Mouse (Mus musculus): ENCODE data around the gene Olfr1324.
"Not testable (repeated sequence)": the region's sequence is repeated elsewhere in the genome, so short reads cannot be mapped to it uniquely, and the experiment has no call there.

Olfr1324 gene

DNA sequence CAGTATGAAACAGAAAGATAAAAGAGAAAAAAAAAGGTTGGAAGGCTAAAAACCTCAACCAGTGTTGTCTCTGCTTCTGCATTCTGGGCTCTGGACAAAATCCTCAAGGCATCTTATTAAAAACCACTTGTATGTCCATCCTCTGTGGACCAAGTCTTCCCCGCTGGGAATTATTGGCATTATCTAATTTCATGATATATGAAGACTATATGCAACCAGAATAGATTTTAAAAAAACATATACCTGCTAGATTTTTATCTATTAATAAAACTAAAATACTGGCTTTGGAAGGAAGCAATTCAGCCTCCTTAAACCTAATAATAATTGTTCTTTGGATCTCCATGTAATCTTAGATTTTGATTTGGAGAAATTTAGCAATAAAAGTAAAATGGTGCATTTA lies at the start of gene Olfr1324:
Olfr1324 (minus strand) TSS at position 101 of the 400 bp plus-strand sequence.
- DNase-seq (ENCODE audit: low spot score in 2 of 2): no peak

DNA sequence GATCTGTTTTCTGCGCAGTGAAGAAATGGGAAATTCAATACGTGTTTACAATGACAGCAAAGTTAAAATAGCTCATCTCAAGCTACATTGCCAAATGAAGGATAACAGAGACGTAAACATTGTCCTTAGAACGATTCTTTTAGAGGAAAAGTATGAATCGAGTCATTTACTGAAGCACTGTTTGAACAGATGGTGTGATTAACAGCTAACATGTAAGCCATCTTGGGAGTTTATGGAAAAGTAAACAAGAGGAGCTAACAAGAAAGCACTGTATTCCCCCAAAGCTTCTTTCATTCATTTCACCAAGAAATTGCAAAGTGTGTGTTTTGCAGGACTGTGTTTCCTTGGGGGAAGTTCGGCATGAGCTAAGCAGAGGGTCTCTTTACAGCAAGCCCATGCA lies 42.0 kb upstream of the Olfr1324 start:
- DNase-seq (ENCODE audit: low spot score in 2 of 2): not testable (repeated sequence)

DNA sequence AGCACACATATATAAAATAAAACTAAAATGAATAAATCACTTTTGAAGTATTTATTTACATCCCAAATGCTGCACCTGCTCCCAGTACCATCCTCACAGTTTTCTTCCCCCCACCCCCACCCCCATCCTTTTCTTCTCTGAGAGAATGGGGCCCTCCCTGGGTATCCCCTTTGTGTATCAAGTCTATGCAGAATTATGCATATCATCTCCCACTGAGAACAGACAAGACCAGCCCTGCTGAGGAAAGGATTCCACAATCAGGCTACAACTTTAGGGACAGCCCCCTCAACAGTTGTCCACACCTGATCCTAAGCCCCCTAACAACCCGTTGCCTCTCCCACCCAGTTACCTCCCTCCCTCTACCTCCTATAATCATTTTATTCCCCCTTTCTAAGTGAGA lies 27.8 kb upstream of the Olfr1324 start:
- DNase-seq (ENCODE audit: low spot score in 2 of 2): no peak

DNA sequence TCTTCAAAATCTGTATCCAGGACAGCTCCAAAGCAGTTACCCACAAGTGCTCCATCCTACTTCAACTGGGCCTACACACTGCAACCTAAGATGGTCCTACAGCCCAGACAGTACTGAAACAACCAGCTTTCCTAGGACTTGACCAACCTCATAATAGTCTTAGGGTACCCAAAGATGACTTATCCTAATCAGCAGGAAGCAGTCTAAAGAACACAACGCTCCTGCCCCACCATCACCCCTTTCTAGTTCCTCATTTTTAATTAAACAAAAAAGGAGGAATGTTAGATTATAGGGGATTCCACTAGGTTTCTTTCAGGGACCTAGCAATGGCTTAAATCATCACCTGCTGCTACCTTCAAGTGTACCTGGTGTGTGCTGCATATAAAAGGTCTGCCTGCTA lies 15.1 kb upstream of the Olfr1324 start:
- no peak for DNase-seq (ENCODE audit: low spot score in 2 of 2)

DNA sequence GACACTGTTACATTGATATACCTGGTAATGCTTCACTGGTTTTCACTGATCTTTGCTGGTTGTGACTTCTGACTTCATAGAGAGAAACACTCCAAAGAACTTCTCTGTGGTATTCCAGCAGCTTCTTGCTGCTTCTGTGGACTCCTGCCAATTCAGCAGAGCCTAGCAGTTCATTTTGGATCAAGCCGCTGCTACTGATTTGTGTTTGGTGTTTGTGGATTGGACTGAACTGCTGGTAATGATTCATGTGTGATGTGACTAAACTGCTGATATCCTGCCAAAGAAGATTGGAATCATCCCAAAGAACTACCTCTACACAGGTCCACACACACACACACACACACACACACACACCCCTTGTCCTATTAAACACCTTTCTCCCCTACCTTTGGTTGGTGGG lies 14.4 kb upstream of the Olfr1324 start:
- no peak for DNase-seq (ENCODE audit: low spot score in 2 of 2)

DNA sequence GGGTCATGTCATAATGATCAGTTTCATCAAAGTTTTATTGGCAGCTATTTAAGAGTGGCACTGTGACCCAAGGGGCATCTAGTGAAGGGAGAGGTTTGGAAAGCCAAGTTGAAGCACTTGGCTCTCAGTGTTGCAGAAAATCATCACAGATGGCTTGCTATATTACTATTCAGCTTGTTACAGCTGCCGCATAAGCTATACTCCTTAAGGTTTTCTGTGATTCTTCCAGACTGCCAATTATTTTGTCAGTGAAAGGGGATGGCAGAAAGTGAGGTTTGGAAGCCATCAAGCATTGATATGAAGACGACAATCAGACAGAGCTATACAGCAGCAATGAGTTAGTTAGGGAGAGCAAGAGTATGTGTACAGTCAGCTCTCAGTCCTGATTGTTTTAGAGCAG lies 4.2 kb upstream of the Olfr1324 start:
- DNase-seq (ENCODE audit: low spot score in 2 of 2): no peak

DNA sequence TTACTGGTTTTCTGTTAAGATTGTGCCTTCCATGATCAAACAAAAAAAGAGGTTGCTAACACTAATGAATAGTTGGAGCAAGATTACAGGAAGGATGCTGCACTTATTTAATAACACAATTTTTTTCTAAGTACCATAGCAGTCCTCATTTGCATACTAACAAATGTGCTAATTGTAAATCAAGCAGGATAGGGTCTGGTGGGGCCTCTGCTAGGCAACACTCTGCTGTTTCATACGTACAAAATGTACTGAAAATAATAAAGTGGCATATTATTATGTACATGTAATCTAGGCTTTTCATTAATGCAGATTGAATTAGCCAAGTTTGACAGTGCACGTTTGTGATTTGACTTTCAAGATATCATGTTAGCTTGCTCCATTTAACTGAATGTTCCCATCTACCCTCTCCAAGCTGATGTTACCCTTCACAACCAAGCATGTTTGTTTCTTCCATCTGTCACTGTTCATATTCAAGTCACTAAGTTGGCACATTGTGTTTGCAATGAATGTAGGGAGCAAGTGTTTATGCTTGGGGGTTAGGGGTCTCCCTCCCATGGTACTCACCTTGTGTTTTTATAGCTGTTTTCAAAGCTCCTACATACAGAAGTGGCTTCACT lies 478 bp downstream of the Olfr1324 start:
- no peak for DNase-seq (ENCODE audit: low spot score in 2 of 2)

DNA sequence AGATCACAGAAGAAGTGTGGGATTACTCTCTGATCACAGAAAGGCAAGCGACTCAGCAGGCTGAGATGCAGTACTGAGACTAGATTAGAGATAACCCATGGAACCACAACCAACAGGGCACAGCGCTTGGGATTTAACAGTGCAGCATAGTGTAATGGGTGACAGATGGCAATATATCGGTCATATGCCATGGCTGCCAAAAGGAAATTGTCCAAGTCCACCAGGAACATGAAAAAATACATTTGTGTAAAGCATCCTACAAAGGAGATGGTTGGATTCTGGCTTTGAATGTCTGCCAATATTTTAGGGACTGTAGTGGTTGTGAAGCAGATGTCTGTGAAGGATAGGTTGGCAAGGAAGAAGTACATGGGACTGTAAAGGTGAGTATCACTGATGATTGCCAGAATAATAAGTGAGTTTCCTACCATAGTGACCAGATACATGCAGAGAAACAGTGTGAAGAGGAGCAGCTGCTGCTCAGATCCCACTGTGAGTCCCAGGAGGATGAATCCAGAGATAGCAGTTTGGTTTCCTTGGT lies 2.3 kb downstream of the Olfr1324 start:
- no peak for DNase-seq (ENCODE audit: low spot score in 2 of 2)

DNA sequence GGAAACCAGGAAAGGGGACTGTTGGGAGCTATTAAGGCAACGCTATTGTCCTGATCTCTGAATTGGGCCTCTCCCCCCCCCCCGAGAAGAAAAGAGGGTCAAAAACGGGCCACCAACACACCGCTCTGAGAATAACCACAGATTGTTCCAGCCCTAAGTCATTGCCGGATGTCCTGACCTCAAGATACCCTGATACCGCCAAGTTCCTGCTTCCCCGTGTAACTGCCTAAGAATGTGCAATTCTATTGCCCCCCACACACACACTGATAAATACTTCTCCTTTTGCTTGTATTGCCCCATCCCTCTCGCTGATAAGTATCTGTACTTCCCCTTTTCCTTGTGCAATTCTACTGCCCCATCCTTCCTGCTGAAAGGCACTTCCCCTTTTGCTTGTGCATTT lies 17.9 kb downstream of the Olfr1324 start:
- DNase-seq (ENCODE audit: low spot score in 2 of 2): not testable (repeated sequence)

DNA sequence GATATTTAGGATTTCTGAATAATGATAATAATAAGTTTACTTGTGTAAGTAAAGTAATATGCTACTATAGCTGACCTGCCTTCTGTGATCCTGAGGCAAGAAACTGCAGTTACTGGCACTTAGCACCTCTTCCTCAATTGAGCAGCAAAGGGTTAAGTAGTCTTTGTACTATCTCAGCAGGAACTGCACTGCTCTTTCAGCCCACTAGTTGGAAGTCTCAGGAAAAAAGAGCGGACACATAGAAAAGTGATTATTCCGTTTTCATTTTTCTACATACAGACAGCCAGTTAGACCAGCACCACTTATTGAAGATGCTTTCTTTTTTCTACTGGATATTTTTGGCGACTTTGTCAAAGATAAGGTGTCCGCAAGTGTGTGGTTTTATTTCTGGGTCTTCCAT lies 37.7 kb downstream of the Olfr1324 start:
- DNase-seq (ENCODE audit: low spot score in 2 of 2): not testable (repeated sequence)

DNA sequence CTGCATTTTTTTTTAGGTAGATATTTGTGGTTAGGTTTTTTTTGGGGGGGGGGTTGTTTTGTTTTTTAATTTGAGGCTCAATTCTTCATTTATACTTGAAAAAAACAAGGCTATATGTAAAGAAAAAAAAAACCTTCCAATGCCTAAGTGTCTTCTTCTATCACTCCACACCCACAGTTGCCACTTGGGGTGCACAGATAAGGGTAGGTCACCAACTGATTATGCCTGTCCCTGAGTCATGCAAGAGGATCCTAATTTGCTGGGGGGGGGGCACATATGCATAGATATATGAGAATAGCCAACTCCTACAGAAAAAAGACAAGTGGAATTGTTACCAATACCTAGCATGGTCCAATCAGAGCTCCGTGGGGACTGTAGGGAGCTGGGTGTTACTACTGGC lies 53.3 kb downstream of the Olfr1324 start:
- DNase-seq (ENCODE audit: low spot score in 2 of 2): no peak
